Mouse (Mus musculus): ENCODE measurements around the gene Zfp637. TPM values are rescaled to one million over a fixed set of nuclear protein-coding genes. Genes with fewer than 3 reads are reported as not detected.
A peak's percentile ranks its signal among the peaks of the same experiment; 100 is the strongest.

Gene Zfp637
- polyA plus RNA-seq, 1 experiment from 2014 or later = 123 TPM

DNA sequence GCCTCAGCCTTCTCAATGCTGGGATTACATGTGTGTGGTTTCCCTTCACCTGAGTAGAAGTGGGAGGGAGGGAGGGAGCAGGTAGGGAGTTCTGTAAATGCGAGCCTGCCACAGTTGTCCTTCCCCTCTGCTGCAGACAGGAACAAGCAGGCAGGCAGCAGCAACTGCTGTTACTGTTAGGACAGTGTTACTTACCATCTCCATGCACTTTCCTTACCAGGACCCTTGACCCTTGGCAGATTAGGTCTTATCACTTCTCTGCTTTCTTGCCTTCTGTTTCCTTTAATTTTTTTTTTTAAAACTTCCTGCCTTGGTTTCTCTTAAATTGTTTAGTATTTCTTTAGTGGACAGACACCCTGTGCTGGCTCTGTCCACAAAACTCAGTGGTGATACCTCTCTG, 47.1 kb downstream of the Zfp637 start:
- Histone ChIP-seq H3K36me3 (no peaks in the 10 kb centered on the region), H3K27ac (replicated peaks) (no peak overlapping the region), H3K4me2 (replicated peaks) (no peak overlapping the region), H3K9me3 (replicated peaks) (no peaks in the 10 kb centered on the region), H3K4me1 (no peaks in the 10 kb centered on the region), H3K4me3 (replicated peaks) (no peak overlapping the region), H3K9ac (no peak overlapping the region), H3K27me3 (no peaks in the 10 kb centered on the region)
- ATAC-seq (ENCODE audit: insufficient number of reproducible peaks, low FRiP score, low TSS enrichment, low read depth) = no peak
- WGBS = 58% methylated on average over 1 of the region's 1 CpGs

DNA sequence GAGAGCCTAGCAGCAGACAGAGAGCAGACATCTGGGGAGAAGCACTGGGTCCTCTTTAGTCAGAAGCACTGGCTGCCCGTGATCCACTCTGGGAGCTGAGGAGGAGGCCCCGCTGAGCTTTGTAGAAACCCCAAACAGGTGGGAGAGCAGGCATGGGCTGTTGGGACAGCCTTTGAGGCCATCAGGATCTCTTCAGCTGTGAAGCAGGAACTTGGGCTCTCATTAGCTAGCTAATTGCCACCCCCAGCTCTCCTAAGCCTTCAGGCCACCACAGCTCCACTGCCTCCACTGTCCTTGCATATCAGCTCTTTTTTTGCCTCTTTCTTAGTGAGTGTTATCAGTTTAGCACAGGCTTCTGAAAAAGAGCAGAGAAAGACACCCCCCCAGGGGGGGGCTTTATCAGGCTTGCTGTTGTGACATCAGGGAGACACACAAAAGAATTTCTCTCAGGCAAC, 47.7 kb downstream of the Zfp637 start:
- H3K4me2 ChIP-seq (replicated peaks) = no peak overlapping the region
- no peak overlapping the region for H3K9ac ChIP-seq
- H3K27me3 ChIP-seq = no peaks in the 10 kb centered on the region
- WGBS = 49% methylated on average over 2 of the region's 2 CpGs
- H3K9me3 ChIP-seq (replicated peaks) = no peaks in the 10 kb centered on the region
- no peaks in the 10 kb centered on the region for H3K36me3 ChIP-seq
- no peak for ATAC-seq (ENCODE audit: insufficient number of reproducible peaks, low FRiP score, low TSS enrichment, low read depth)
- H3K4me1 ChIP-seq = no peaks in the 10 kb centered on the region
- no peak overlapping the region for H3K27ac ChIP-seq (replicated peaks)
- H3K4me3 ChIP-seq (replicated peaks) = no peak overlapping the region

- Histone ChIP-seq H3K9me3 (replicated peaks) (no peaks in the 10 kb centered on the region), H3K9ac (no peak overlapping the region), H3K36me3 (no peaks in the 10 kb centered on the region), H3K27ac (replicated peaks) (no peak overlapping the region), H3K4me3 (replicated peaks) (no peak overlapping the region), H3K4me1 (no peaks in the 10 kb centered on the region), H3K4me2 (replicated peaks) (no peak overlapping the region), H3K27me3 (no peaks in the 10 kb centered on the region)
- 81% methylated on average over 6 of the region's 6 CpGs for WGBS
- no peak for ATAC-seq (ENCODE audit: insufficient number of reproducible peaks, low FRiP score, low TSS enrichment, low read depth)
These were observed 49.3 kb downstream of the Zfp637 start for GRCm38 (mm10) chr6:117890257-117890656.

- H3K4me3 ChIP-seq (replicated peaks) = no peak overlapping the region
- WGBS = 66% methylated on average over 14 of the region's 14 CpGs
- H3K9me3 ChIP-seq (replicated peaks) = no peaks in the 10 kb centered on the region
- H3K4me1 ChIP-seq = no peaks in the 10 kb centered on the region
- no peaks in the 10 kb centered on the region for H3K36me3 ChIP-seq
- no peak overlapping the region for H3K4me2 ChIP-seq (replicated peaks)
- H3K9ac ChIP-seq = no peak overlapping the region
- no peak overlapping the region for H3K27ac ChIP-seq (replicated peaks)
- H3K27me3 ChIP-seq = no peaks in the 10 kb centered on the region
- ATAC-seq (ENCODE audit: insufficient number of reproducible peaks, low FRiP score, low TSS enrichment, low read depth) = peak; percentile 45
These were observed 50.6 kb downstream of the Zfp637 start for GRCm38 (mm10) chr6:117891369-117892160.

GRCm38 (mm10) chr6:117892386-117892785, 51.4 kb downstream of the Zfp637 start:
- no peaks in the 10 kb centered on the region for H3K4me1 ChIP-seq
- ATAC-seq (ENCODE audit: insufficient number of reproducible peaks, low FRiP score, low TSS enrichment, low read depth) = peak; percentile 34; the same call in 1 of the 2 replicates
- H3K4me2 ChIP-seq (replicated peaks) = no peak overlapping the region
- WGBS = 57% methylated on average over 3 of the region's 3 CpGs
- H3K36me3 ChIP-seq = no peaks in the 10 kb centered on the region
- no peak overlapping the region for H3K27ac ChIP-seq (replicated peaks)
- H3K4me3 ChIP-seq (replicated peaks) = no peak overlapping the region
- no peaks in the 10 kb centered on the region for H3K9me3 ChIP-seq (replicated peaks)
- no peaks in the 10 kb centered on the region for H3K27me3 ChIP-seq
- H3K9ac ChIP-seq = no peak overlapping the region

DNA sequence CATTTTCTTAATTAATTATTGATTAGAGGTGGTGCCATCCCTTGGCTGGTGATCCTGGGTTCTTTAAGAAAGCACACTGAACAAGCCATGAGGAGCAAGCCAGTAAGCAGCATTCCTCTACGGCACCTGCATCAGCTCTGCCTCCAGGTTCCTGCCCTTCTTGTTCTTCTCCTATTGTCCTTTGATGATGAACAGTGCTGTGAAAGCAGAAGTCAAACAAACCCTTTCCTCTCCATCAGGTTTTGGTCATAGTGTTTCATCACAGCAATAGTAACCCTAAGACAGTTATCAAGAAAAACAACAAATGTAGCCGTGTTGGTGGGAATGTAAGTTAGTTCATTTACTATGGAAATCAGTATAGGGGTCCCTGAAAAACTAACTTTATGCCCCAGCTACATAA, 52.5 kb downstream of the Zfp637 start:
- ATAC-seq (ENCODE audit: insufficient number of reproducible peaks, low FRiP score, low TSS enrichment, low read depth) = no peak
- Histone ChIP-seq H3K4me1 (no peaks in the 10 kb centered on the region), H3K4me2 (replicated peaks) (no peak overlapping the region), H3K4me3 (replicated peaks) (no peak overlapping the region), H3K9me3 (replicated peaks) (no peaks in the 10 kb centered on the region), H3K9ac (no peak overlapping the region), H3K36me3 (no peaks in the 10 kb centered on the region), H3K27ac (replicated peaks) (no peak overlapping the region), H3K27me3 (no peaks in the 10 kb centered on the region)
- WGBS = 88% methylated on average over 2 of the region's 2 CpGs

Other genes with a start within 250 kb of the Zfp637 start
- 7.6 and 9.8 TPM in 2 replicates for gene Zfp239, start 20.9 kb downstream of the Zfp637 start, polyA plus RNA-seq (2015; fragmentation: Nextera tagmentation; extraction: Ambion mirVana)
- 585 and 603 TPM in 2 replicates for gene Hnrnpf, start 59.1 kb downstream of the Zfp637 start, polyA plus RNA-seq (2015; fragmentation: Nextera tagmentation; extraction: Ambion mirVana)
- 3.4 and 4.4 TPM in 2 replicates for gene Fxyd4, start 96.5 kb downstream of the Zfp637 start, polyA plus RNA-seq (2015; fragmentation: Nextera tagmentation; extraction: Ambion mirVana)
- 0.64 and 0.73 TPM in 2 replicates for gene Rasgef1a, start 170.3 kb downstream of the Zfp637 start, polyA plus RNA-seq (2015; fragmentation: Nextera tagmentation; extraction: Ambion mirVana)